Mouse (Mus musculus) liver, postnatal 0 days (tissue): ENCODE measurements around the gene Timm22.

Source experiments
- CTCF ChIP-seq: sonication (generic); IDR thresholded peaks from 2 replicates; pipeline ENCODE4 v1.5.1; 2016; ENCODE audit warnings: antibody characterized with exemption, low read depth
- EP300 ChIP-seq: IDR thresholded peaks from 2 replicates; pipeline ENCODE4 v1.6.1; 2016; ENCODE audit warnings: antibody characterized with exemption, low read depth, mild to moderate bottlenecking

- TF ChIP-seq CTCF (no peak), EP300 (no peak)
These were observed 14.2 kb upstream of the Timm22 start for GRCm38 (mm10) chr11:76392532-76392931.
